Mouse (Mus musculus): ENCODE measurements around the gene Pgam5.

Pgam5 gene

DNA sequence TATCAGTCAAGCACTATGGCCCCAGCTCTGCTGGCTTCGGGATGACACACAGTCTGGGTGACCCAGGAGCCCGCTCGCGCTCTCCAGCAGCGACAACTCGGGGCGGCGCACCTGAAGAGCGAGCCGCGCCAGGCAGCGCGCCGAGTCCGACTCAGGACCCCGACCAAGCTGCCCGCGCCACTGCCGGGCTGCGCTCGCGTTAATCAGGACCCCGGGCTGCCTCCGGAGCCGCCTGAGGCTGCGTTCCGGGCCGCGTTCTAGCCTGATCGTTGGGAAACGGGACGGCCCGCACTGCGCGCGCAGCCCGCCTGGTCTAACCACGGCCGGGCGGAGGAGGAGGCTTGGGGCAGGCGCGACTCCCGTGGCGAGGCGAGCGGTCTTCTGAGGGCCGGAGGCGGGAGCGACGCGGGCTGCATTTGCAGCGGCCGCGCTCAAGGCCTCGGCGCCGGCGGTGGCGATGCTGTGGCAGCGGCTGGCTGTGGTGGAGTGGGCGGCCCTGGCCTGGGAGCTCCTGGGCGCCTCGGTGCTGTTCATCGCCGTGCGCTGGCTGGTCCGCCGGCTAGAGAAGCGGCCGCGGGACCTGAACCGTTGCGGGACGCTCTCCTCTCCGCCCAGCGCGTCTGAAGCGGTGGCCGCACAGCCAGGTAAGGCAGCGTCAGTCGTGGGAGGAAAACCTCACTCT lies 38.8 kb downstream of the Pgam5 start, which contains the start of gene Ankle2:
TSS of gene Ankle2 (plus strand) at position 225 of the 682 bp plus-strand sequence.
- WGBS, result under 1% methylated on average over 79 of the region's 81 CpGs

GRCm38 (mm10) chr5:110230401-110230779 lies 39.3 kb downstream of the Pgam5 start:
- 2% methylated on average over 8 of the region's 8 CpGs for WGBS

DNA sequence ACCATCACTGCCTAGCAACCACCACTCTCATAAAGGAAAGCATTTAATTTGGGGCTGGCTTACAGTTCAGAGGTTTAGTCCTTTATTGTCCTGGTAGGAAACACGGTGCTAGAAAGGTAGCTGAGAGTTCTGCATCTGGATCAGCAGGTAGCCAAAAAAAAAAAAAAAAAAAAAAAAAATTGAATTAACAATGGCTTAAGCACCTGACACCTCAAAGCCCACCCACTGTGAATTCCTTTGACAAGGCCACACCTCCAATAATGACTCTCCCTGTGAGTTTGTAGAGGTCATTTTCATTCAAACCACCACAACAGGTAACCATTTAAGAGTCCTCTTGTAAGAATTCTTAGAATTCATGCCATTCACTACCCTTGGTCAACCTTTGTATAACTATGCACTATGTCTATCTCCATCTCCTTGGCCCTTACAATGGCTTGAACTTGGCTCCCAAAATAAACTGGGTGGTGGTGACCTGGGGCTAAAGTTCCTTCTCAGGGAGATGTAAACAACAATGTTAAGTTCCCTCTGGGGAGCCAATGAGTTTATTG lies 42.3 kb downstream of the Pgam5 start:
- WGBS, result 69% methylated on average over 1 of the region's 1 CpGs

GRCm38 (mm10) chr5:110225056-110225455 lies 44.7 kb downstream of the Pgam5 start:
- 66% methylated on average over 3 of the region's 3 CpGs for WGBS

DNA sequence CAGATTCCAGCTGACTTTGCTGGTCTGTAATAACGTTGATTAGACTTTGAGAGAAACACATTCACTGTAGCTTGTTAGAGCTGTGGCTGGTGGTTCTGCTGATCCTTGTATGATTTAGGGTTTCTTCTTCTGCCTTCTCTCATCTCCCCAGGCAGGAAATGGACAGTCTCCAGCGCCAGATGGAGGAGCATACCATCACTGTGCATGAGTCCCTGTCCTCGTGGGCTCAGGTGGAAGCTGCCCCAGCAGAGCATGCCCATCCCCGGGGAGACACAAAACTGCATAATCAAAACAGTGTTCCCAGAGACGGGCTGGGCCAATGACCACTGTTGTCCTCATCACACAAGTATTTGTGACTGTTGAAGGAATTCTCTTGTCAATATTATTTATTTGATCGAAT lies 47.0 kb downstream of the Pgam5 start:
- 70% methylated on average over 6 of the region's 6 CpGs for WGBS

- WGBS, result 88% methylated on average over 4 of the region's 4 CpGs
These were observed 49.4 kb downstream of the Pgam5 start for GRCm38 (mm10) chr5:110220331-110220730.

- 94% methylated on average over 3 of the region's 3 CpGs for WGBS
These were observed 52.9 kb downstream of the Pgam5 start for GRCm38 (mm10) chr5:110216780-110217179.

GRCm38 (mm10) chr5:110211312-110211711 lies 58.4 kb downstream of the Pgam5 start:
- 92% methylated on average over 2 of the region's 2 CpGs for WGBS

Data from cerebral cortex, adult 2 months (tissue).